Comparison of ENCODE assay signal across 8 mouse cellular contexts in the genomic region with DNA sequence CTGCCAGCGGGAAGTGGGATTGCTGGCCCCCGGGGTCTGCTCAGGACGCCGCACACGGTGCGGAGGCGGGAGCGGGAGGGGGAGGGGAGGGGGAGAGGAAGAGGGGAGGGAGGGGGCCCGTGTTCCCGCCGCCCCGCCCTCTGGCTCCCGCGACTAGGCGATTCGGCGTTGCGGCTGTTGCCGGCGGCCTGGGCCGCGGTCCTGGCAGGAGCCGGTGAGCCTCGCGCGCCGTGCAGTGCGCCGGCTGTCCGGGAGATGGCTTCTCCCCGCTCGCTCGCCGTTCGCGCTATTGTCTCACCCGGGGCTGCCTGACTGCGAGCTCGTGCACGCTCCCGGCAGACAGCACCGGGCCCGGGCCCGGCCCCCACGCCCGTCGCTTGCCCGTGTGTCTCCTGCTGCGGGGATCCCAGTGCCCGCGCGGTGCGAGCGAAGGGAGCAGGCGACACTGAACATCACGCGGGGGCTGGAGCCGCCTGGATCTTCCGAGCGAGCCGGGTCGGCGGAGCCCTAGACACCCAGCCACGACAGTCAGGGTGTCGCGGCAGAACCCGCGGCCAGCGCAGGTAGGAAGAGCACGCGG. TPM values are rescaled to one million over a fixed set of nuclear protein-coding genes. Genes with fewer than 3 reads are reported as not detected.
DNase-seq lines count a peak whose midpoint lies in the region; ATAC-seq and TF ChIP-seq lines count a peak whose summit lies in the region.

No protein-coding gene starts in this region.

- H3K9ac ChIP-seq in embryonic facial prominence, embryonic 13.5 days = peak overlapping the region; percentile 93
- H3K9ac ChIP-seq in heart, adult 2 months (ENCODE audit: low read depth, low read length) = peak overlapping the region; percentile 84
- peak overlapping the region; percentile 95 for H3K9ac ChIP-seq in limb, embryonic 14.5 days (ENCODE audit: low read depth, low read length, severe bottlenecking)
- peak overlapping the region; percentile 98 for H3K9ac ChIP-seq in midbrain, embryonic 15.5 days

- under 1% methylated on average over 58 of the region's 71 CpGs for WGBS in embryonic facial prominence, embryonic 13.5 days
- WGBS in heart, adult 2 months = under 1% methylated on average over 65 of the region's 71 CpGs
- 0% methylated on average over 45 of the region's 71 CpGs for WGBS in limb, embryonic 14.5 days
- under 1% methylated on average over 64 of the region's 71 CpGs for WGBS in midbrain, embryonic 15.5 days

- peak; percentile 80 for TF ChIP-seq CTCF in heart, adult 2 months (IDR thresholded peaks at IDR 0.05)

- DNase-seq in urinary bladder, adult 18-20 months (ENCODE audit: low spot score in 2 of 2) = peak; percentile 69 to 71
- DNase-seq in urinary bladder, postnatal 10 days (ENCODE audit: low spot score) = no peak
- peak; percentile 87 to 88 for DNase-seq in heart, adult 2 months
- DNase-seq in kidney, adult 18-20 months = peak; percentile 79
- peak; percentile 70 for DNase-seq in limb, embryonic 14.5 days (ENCODE audit: low spot score)
- DNase-seq in spleen, adult 18-20 months = peak; percentile 66 to 73

- H3K4me3 ChIP-seq in embryonic facial prominence, embryonic 13.5 days = peak overlapping the region; percentile 86
- H3K4me3 ChIP-seq in heart, adult 2 months = peak overlapping the region; percentile 95
- peak overlapping the region; percentile 85 for H3K4me3 ChIP-seq in limb, embryonic 14.5 days (replicated peaks; ENCODE audit: low read length)
- H3K4me3 ChIP-seq in midbrain, embryonic 15.5 days = peak overlapping the region; percentile 87

- no peaks in the 10 kb centered on the region for H3K27me3 ChIP-seq in embryonic facial prominence, embryonic 13.5 days
- H3K27me3 ChIP-seq in heart, adult 2 months (ENCODE audit: control insufficient read depth, insufficient read depth, low read length) = no peaks in the 10 kb centered on the region
- no peaks in the 10 kb centered on the region; the same call in 1 of the 2 replicates for H3K27me3 ChIP-seq in limb, embryonic 14.5 days (ENCODE audit: control insufficient read depth, insufficient read depth, low read length)
- no peaks in the 10 kb centered on the region for H3K27me3 ChIP-seq in midbrain, embryonic 15.5 days (replicated peaks)

- TF ChIP-seq EP300 in heart, adult 2 months (IDR thresholded peaks at IDR 0.05; ENCODE audit: insufficient read depth, low read depth, low read length) = no peak; the same call in 1 of the 2 replicates

- H3K27ac ChIP-seq in embryonic facial prominence, embryonic 13.5 days = peak overlapping the region; percentile 86
- H3K27ac ChIP-seq in heart, adult 2 months = peak overlapping the region; percentile 93
- peak overlapping the region; percentile 75 for H3K27ac ChIP-seq in limb, embryonic 14.5 days (replicated peaks; ENCODE audit: low read depth, low read length)
- peak overlapping the region; percentile 98 for H3K27ac ChIP-seq in midbrain, embryonic 15.5 days

- no peaks in the 10 kb centered on the region for H3K9me3 ChIP-seq in embryonic facial prominence, embryonic 13.5 days
- H3K9me3 ChIP-seq in limb, embryonic 14.5 days (ENCODE audit: control insufficient read depth, low read length) = no peaks in the 10 kb centered on the region
- H3K9me3 ChIP-seq in midbrain, embryonic 15.5 days = no peaks in the 10 kb centered on the region

- peak overlapping the region; percentile 69 for H3K4me2 ChIP-seq in embryonic facial prominence, embryonic 13.5 days
- peak overlapping the region; percentile 90 for H3K4me2 ChIP-seq in limb, embryonic 14.5 days (replicated peaks; ENCODE audit: low read depth, low read length, severe bottlenecking)
- H3K4me2 ChIP-seq in midbrain, embryonic 15.5 days = peak overlapping the region; percentile 68

- peak; percentile 83 for ATAC-seq in embryonic facial prominence, embryonic 13.5 days (ENCODE audit: insufficient number of reproducible peaks, insufficient read depth, low FRiP score, low TSS enrichment, low read depth)
- peak; percentile 90 for ATAC-seq in limb, embryonic 14.5 days (ENCODE audit: low FRiP score, low read depth)
- peak; percentile 92 for ATAC-seq in midbrain, embryonic 15.5 days (replicated peaks)

- H3K79me2 ChIP-seq in heart, adult 2 months (replicated peaks; ENCODE audit: control insufficient read depth, insufficient read depth, low read length) = peaks cover 2% of the 10 kb centered on the region; the same call in 1 of the 2 replicates

- intact Hi-C loops in heart, adult 2 months (cut with DNase I) = loop anchor here (1.0 to 2.0 kb wide), 2 partner anchors 27 to 41 kb away; no protein-coding TSS in a partner anchor

- peak; percentile 56; the same call in 1 of the 2 replicates for TF ChIP-seq POLR2A in heart, adult 2 months (IDR thresholded peaks at IDR 0.05; ENCODE audit: insufficient read depth, low read depth, low read length)
- TF ChIP-seq POLR2A in limb, embryonic 14.5 days (IDR thresholded peaks at IDR 0.05; ENCODE audit: borderline replicate concordance, extremely low read depth, insufficient read depth, insufficient read length) = 0 out of 2 replicates have a peak, but pooled peaks have one; percentile 63

- H3K4me1 ChIP-seq in embryonic facial prominence, embryonic 13.5 days = peaks cover 39% of the 10 kb centered on the region
- H3K4me1 ChIP-seq in heart, adult 2 months (ENCODE audit: control insufficient read depth, insufficient read depth, low read length) = peaks cover 4% of the 10 kb centered on the region
- H3K4me1 ChIP-seq in limb, embryonic 14.5 days (ENCODE audit: control insufficient read depth, insufficient read depth, low read length) = peaks cover 30% of the 10 kb centered on the region
- H3K4me1 ChIP-seq in midbrain, embryonic 15.5 days = peaks cover 43% of the 10 kb centered on the region

- H3K36me3 ChIP-seq in embryonic facial prominence, embryonic 13.5 days = no peaks in the 10 kb centered on the region
- H3K36me3 ChIP-seq in heart, adult 2 months (ENCODE audit: control insufficient read depth, insufficient read depth, low read length) = 0 out of 2 replicates have a peak, but pooled peaks cover 2% of the 10 kb centered on the region
- H3K36me3 ChIP-seq in limb, embryonic 14.5 days (ENCODE audit: control insufficient read depth, insufficient read depth, low read length) = no peaks in the 10 kb centered on the region
- no peaks in the 10 kb centered on the region for H3K36me3 ChIP-seq in midbrain, embryonic 15.5 days (replicated peaks)

RNA-seq across cellular contexts. Expression of a gene that starts 0.5 kb away (rescaled TPM):
- polyA plus RNA-seq in embryonic facial prominence, embryonic 13.5 days (2015; fragmentation: Nextera tagmentation; extraction: Ambion mirVana) = 7.4 and 7.9 TPM in 2 replicates
- total RNA-seq in heart, adult 2 months (2021) = 10 to 100 TPM; 14.6 to 19.4 TPM
- 19.9 and 22.0 TPM in 2 replicates for polyA plus RNA-seq in heart, adult 2 months (2012; rRNA removed)
- polyA plus RNA-seq in limb, embryonic 14.5 days (2012; rRNA removed) = 10.7 and 13.5 TPM in 2 replicates
- 8.1 and 8.4 TPM in 2 replicates for polyA plus RNA-seq in limb, embryonic 14.5 days (2014; fragmentation: Nextera tagmentation; extraction: Ambion mirVana)
- 16.2 and 17.1 TPM in 2 replicates for polyA plus RNA-seq in midbrain, embryonic 15.5 days (2015; fragmentation: Nextera tagmentation; extraction: Ambion mirVana)

RNA-seq across cellular contexts. Expression of a gene that starts 15.6 kb away (rescaled TPM):
- 41.9 and 46.5 TPM in 2 replicates for polyA plus RNA-seq in embryonic facial prominence, embryonic 13.5 days (2015; fragmentation: Nextera tagmentation; extraction: Ambion mirVana)
- 10 to 100 TPM; 23.7 to 25.9 TPM for total RNA-seq in heart, adult 2 months (2021)
- polyA plus RNA-seq in heart, adult 2 months (2012; rRNA removed) = 22.9 and 43.2 TPM in 2 replicates
- polyA plus RNA-seq in limb, embryonic 14.5 days (2012; rRNA removed) = 132 and 144 TPM in 2 replicates
- 45.6 and 50.2 TPM in 2 replicates for polyA plus RNA-seq in limb, embryonic 14.5 days (2014; fragmentation: Nextera tagmentation; extraction: Ambion mirVana)
- polyA plus RNA-seq in midbrain, embryonic 15.5 days (2015; fragmentation: Nextera tagmentation; extraction: Ambion mirVana) = 44.3 and 45.4 TPM in 2 replicates
